Mouse (Mus musculus) embryonic stem cell, embryonic (primary cell): ENCODE data around the gene Stap2.

Experiments
- CTCF ChIA-PET, 4 experiments: fragments of 300-600 bp in 2 of 4; fragments of 350-600 bp in 2 of 4; sonication (Branson Sonifier 250); formaldehyde crosslinking; loops; one replicate each; lab custom pipeline; 2022; ENCODE audit warnings: inconsistent platforms in 2 of 4; lab: Charles Lee
- POLR2A ChIA-PET, 4 experiments: fragments of 300-600 bp in 2 of 4; fragments of 350-600 bp in 2 of 4; sonication (Branson Sonifier 250); formaldehyde crosslinking; loops; one replicate each; lab custom pipeline; 2022; ENCODE audit warnings: antibody characterized with exemption in 4 of 4, inconsistent platforms in 1 of 4; lab: Charles Lee

The Stap2 gene

GRCm38 (mm10) chr17:56005415-56006061, at the start of gene Stap2, which contains the start of gene Mpnd:
Gene Stap2, minus strand, starts transcription at chr17:56005584.
Gene Mpnd, plus strand, starts transcription at chr17:56005711.
- POLR2A ChIA-PET: interaction anchor here in 3 of 4 experiments (0.6 to 1.4 kb wide), 6 partner anchors 35 to 71 kb away, joined by 3 to 7 read pairs (median 4); partner anchors contain the start of genes Yju2 (in 2 of the 3), Chaf1a (in 1 of the 3) and Ubxn6 (in 1 of the 3)
- CTCF ChIA-PET: interaction anchor here (0.6 to 2.6 kb wide), 4 partner anchors 29 to 1133 kb away, joined by 3 to 8 read pairs (median 3); no protein-coding TSS in a partner anchor

GRCm38 (mm10) chr17:56054938-56055337, 49.6 kb upstream of the Stap2 start:
- ChIA-PET CTCF (no interaction called here), POLR2A (interaction anchor here in 3 of 4 experiments (0.6 to 7.4 kb wide), 8 partner anchors 9 to 699 kb away, joined by 3 to 132 read pairs (median 8); partner anchors contain the start of genes Chaf1a (in 2 of the 3), Hdgfl2 (in 1 of the 3) and Ubxn6 (in 1 of the 3))

GRCm38 (mm10) chr17:56051369-56051768, 46.0 kb upstream of the Stap2 start:
- ChIA-PET CTCF (no interaction called here), POLR2A (interaction anchor here in 2 of 4 experiments (1.0 to 7.4 kb wide), 6 partner anchors 9 to 27 kb away, joined by 3 to 132 read pairs (median 4); partner anchors contain the start of genes Chaf1a (in 2 of the 2) and Ubxn6 (in 1 of the 2))

- POLR2A ChIA-PET: interaction anchor here (0.6 to 12.6 kb wide), 61 partner anchors 8 to 1026 kb away, joined by 3 to 335 read pairs (median 6); partner anchors contain the start of genes Hdgfl2 (in 3 of the 4), Ubxn6 (in 3 of the 4), Yju2 (in 3 of the 4) and Dpp9 (in 1 of the 4)
Observed at GRCm38 (mm10) chr17:56040857-56041163, 35.4 kb upstream of the Stap2 start.

GRCm38 (mm10) chr17:56040030-56040856, 34.9 kb upstream of the Stap2 start, which contains the start of gene Chaf1a:
Gene Chaf1a, plus strand, starts transcription at chr17:56040439.
- ChIA-PET POLR2A (interaction anchor here (0.6 to 12.6 kb wide), 116 partner anchors 8 to 1026 kb away, joined by 3 to 335 read pairs (median 4); partner anchors contain the start of genes Hdgfl2 (in 3 of the 4), Ubxn6 (in 3 of the 4), Yju2 (in 3 of the 4) and Dpp9 (in 2 of the 4)), CTCF (interaction anchor here (0.6 to 1.9 kb wide), 16 partner anchors 9 to 301 kb away, joined by 3 to 8 read pairs (median 4); partner anchors contain the start of genes Hdgfl2 (in 1 of the 4), Ubxn6 (in 1 of the 4) and Yju2 (in 1 of the 4))

More at GRCm38 (mm10) chr17:56040857-56041163, 35.4 kb upstream of the Stap2 start:
- CTCF ChIA-PET: interaction anchor here in 1 of 4 experiments (1.3 to 1.9 kb wide), 4 partner anchors 10 to 38 kb away, joined by 3 to 8 read pairs (median 4); partner anchors contain the start of genes Hdgfl2 and Ubxn6

- POLR2A ChIA-PET: interaction anchor here (0.6 to 12.6 kb wide), 78 partner anchors 8 to 992 kb away, joined by 3 to 335 read pairs (median 4); partner anchors contain the start of genes Ubxn6 (in 3 of the 4), Yju2 (in 3 of the 4), Hdgfl2 (in 2 of the 4) and Dpp9 (in 1 of the 4)
Observed at GRCm38 (mm10) chr17:56039345-56039744, 34.0 kb upstream of the Stap2 start.

GRCm38 (mm10) chr17:56038583-56039261, 33.3 kb upstream of the Stap2 start:
- ChIA-PET CTCF (interaction anchor here in 1 of 4 experiments (0.7 kb wide), 1 partner anchor 79 kb away, joined by 3 read pairs; no protein-coding TSS in a partner anchor), POLR2A (interaction anchor here in 3 of 4 experiments (0.6 to 12.6 kb wide), 17 partner anchors 10 to 545 kb away, joined by 3 to 335 read pairs (median 17); partner anchors contain the start of genes Hdgfl2 (in 2 of the 3), Ubxn6 (in 2 of the 3) and Yju2 (in 2 of the 3))

More at GRCm38 (mm10) chr17:56039345-56039744, 34.0 kb upstream of the Stap2 start:
- CTCF ChIA-PET: interaction anchor here in 2 of 4 experiments (0.7 to 1.5 kb wide), 9 partner anchors 21 to 225 kb away, joined by 3 to 8 read pairs (median 4); partner anchors contain the start of genes Hdgfl2 (in 1 of the 2) and Yju2 (in 1 of the 2)

GRCm38 (mm10) chr17:56036901-56037287, 31.5 kb upstream of the Stap2 start:
- POLR2A ChIA-PET: interaction anchor here (0.5 to 11.8 kb wide), 95 partner anchors 9 to 1814 kb away, joined by 3 to 97 read pairs (median 4); partner anchors contain the start of genes Hdgfl2 (in 3 of the 4), Khsrp (in 2 of the 4), Ticam1 (in 2 of the 4) and Ubxn6 (in 2 of the 4)
- CTCF ChIA-PET: interaction anchor here (0.6 to 2.5 kb wide), 64 partner anchors 8 to 296 kb away, joined by 3 to 43 read pairs (median 4); partner anchors contain the start of genes Fsd1 (in 2 of the 4), Hdgfl2 (in 2 of the 4), Plin5 (in 2 of the 4) and Ubxn6 (in 2 of the 4)

- ChIA-PET CTCF (interaction anchor here (0.6 to 2.5 kb wide), 69 partner anchors 8 to 296 kb away, joined by 3 to 43 read pairs (median 4); partner anchors contain the start of genes Fsd1 (in 2 of the 4), Hdgfl2 (in 2 of the 4), Plin5 (in 2 of the 4) and Ubxn6 (in 2 of the 4)), POLR2A (interaction anchor here (0.5 to 11.8 kb wide), 95 partner anchors 8 to 1814 kb away, joined by 3 to 97 read pairs (median 4); partner anchors contain the start of genes Hdgfl2 (in 3 of the 4), Khsrp (in 2 of the 4), Ticam1 (in 2 of the 4) and Ubxn6 (in 2 of the 4))
Observed at GRCm38 (mm10) chr17:56036176-56036900, 31.0 kb upstream of the Stap2 start, which contains the start of gene Sh3gl1. Gene Sh3gl1, minus strand, starts transcription at chr17:56036635.

GRCm38 (mm10) chr17:56035216-56035615, 29.8 kb upstream of the Stap2 start:
- POLR2A ChIA-PET: interaction anchor here in 2 of 4 experiments (1.2 to 11.8 kb wide), 6 partner anchors 9 to 44 kb away, joined by 3 to 97 read pairs (median 52); partner anchors contain the start of gene Hdgfl2 (in 1 of the 2)
- CTCF ChIA-PET: interaction anchor here in 1 of 4 experiments (1.3 kb wide), 1 partner anchor 26 kb away, joined by 6 read pairs; no protein-coding TSS in a partner anchor

GRCm38 (mm10) chr17:56034726-56035100, 29.3 kb upstream of the Stap2 start:
- CTCF ChIA-PET: interaction anchor here in 2 of 4 experiments (1.2 to 3.0 kb wide), 4 partner anchors 17 to 58 kb away, joined by 3 to 14 read pairs (median 6); no protein-coding TSS in a partner anchor
- POLR2A ChIA-PET: interaction anchor here in 2 of 4 experiments (1.2 to 11.8 kb wide), 9 partner anchors 8 to 75 kb away, joined by 3 to 97 read pairs (median 14); partner anchors contain the start of genes Hdgfl2 (in 2 of the 2) and Yju2 (in 1 of the 2)

GRCm38 (mm10) chr17:56034040-56034725, 28.8 kb upstream of the Stap2 start:
- ChIA-PET POLR2A (interaction anchor here in 3 of 4 experiments (0.6 to 11.8 kb wide), 14 partner anchors 8 to 258 kb away, joined by 3 to 97 read pairs (median 6); partner anchors contain the start of genes Hdgfl2 (in 1 of the 3) and Yju2 (in 1 of the 3)), CTCF (interaction anchor here in 3 of 4 experiments (0.5 to 3.0 kb wide), 5 partner anchors 16 to 58 kb away, joined by 3 to 14 read pairs (median 5); no protein-coding TSS in a partner anchor)

- CTCF ChIA-PET: interaction anchor here (0.6 to 3.0 kb wide), 15 partner anchors 15 to 650 kb away, joined by 3 to 14 read pairs (median 3); no protein-coding TSS in a partner anchor
- POLR2A ChIA-PET: interaction anchor here (0.6 to 11.8 kb wide), 24 partner anchors 8 to 619 kb away, joined by 3 to 97 read pairs (median 4); partner anchors contain the start of genes Yju2 (in 2 of the 4), Chaf1a (in 1 of the 4), Shd (in 1 of the 4) and Ubxn6 (in 1 of the 4)
Observed at GRCm38 (mm10) chr17:56032831-56033230, 27.4 kb upstream of the Stap2 start.
